Mouse (Mus musculus) heart, postnatal 0 days (tissue): ENCODE results near the gene Tnfrsf1a. TPM values are rescaled to one million over a fixed set of nuclear protein-coding genes. Genes with fewer than 3 reads are reported as not detected.
A peak's percentile ranks its signal among the peaks of the same experiment; 100 is the strongest.

Source experiments
- ATAC-seq: fragments of 200-750 bp; cut with Nextera tagmentation; 2 replicates; pipeline ENCODE4 v1.8.0; 2017; ENCODE audit warnings: low read depth, moderate number of reproducible peaks, moderate library complexity; ENCODE audit not compliant: insufficient read depth
- DNase-seq: peaks from one replicate; pipeline ENCODE4 v3.0.0-alpha.2; 2016; ENCODE audit warnings: low spot score
- H3K27ac ChIP-seq: fragments of 300-500 bp; sonication (generic); 2 replicates; pipeline ENCODE4 v1.5.1; 2014; ENCODE audit warnings: low read depth, mild to moderate bottlenecking
- H3K27me3 ChIP-seq: fragments of 300-500 bp; sonication (generic); 2 replicates; pipeline ENCODE4 v1.6.1; 2014; ENCODE audit warnings: low read length, mixed read lengths; ENCODE audit not compliant: control insufficient read depth, insufficient read depth
- H3K36me3 ChIP-seq: fragments of 300-500 bp; sonication (generic); replicated peaks from 2 replicates; pipeline ENCODE4 v1.6.1; 2014; ENCODE audit warnings: low read length, mixed read lengths; ENCODE audit not compliant: control insufficient read depth, insufficient read depth
- H3K4me1 ChIP-seq: fragments of 300-500 bp; sonication (generic); 2 replicates; pipeline ENCODE4 v1.6.1; 2014; ENCODE audit warnings: antibody characterized with exemption; ENCODE audit not compliant: control insufficient read depth, insufficient read depth
- H3K4me2 ChIP-seq: fragments of 300-500 bp; sonication (generic); 2 replicates; pipeline ENCODE4 v1.6.1; 2014; ENCODE audit warnings: low read depth, mild to moderate bottlenecking, low read length, moderate library complexity
- H3K4me3 ChIP-seq: fragments of 300-500 bp; sonication (generic); 2 replicates; pipeline ENCODE4 v1.5.1; 2014; ENCODE audit warnings: low read depth, low read length
- H3K9ac ChIP-seq: fragments of 300-500 bp; sonication (generic); replicated peaks from 2 replicates; pipeline ENCODE4 v1.6.1; 2014; ENCODE audit warnings: low read depth, low read length, mixed read lengths
- H3K9me3 ChIP-seq: fragments of 300-500 bp; sonication (generic); replicated peaks from 2 replicates; pipeline ENCODE4 v1.6.1; 2016; ENCODE audit warnings: low read length; ENCODE audit not compliant: control insufficient read depth
- CTCF ChIP-seq: IDR thresholded peaks from 2 replicates; pipeline ENCODE4 v1.5.1; 2016; ENCODE audit warnings: antibody characterized with exemption, control low read depth, low read depth
- EP300 ChIP-seq: IDR thresholded peaks from 2 replicates; pipeline ENCODE4 v1.6.1; 2016; ENCODE audit warnings: antibody characterized with exemption, low read depth
- WGBS: fragments of 180-500 bp; shearing (Covaris S2); extraction: QIAGEN DNeasy Blood & Tissue Kit; methylation state at CpG from one replicate; pipeline ENCODE4 v1.1.7; 2014; 5-methylcytosine and 5-hydroxymethylcytosine counted together
- polyA plus RNA-seq: library from polyadenylated mRNA; unstranded; fragments of >200 nt; fragmentation: Nextera tagmentation; extraction: Ambion mirVana; gene quantifications from 2 replicates; pipeline ENCODE4 v1.2.1, GENCODE M21; 2015
- total RNA-seq: library from RNA; depleted of rRNA; stranded (reverse); fragments of >200 nt; gene quantifications from 2 replicates; pipeline ENCODE4 v1.2.3, GENCODE M21; 2014; ENCODE audit warnings: low replicate concordance

The Tnfrsf1a gene
- total and polyA plus RNA-seq, 2 experiments from 2014 or later, result 37.1 to 39.8 TPM

- TF ChIP-seq CTCF (no peak), EP300 (no peak)
- Histone ChIP-seq H3K9ac (no peak overlapping the region), H3K27ac (no peak overlapping the region), H3K36me3 (no peaks in the 10 kb centered on the region), H3K9me3 (no peaks in the 10 kb centered on the region), H3K4me1 (peaks cover 13% of the 10 kb centered on the region), H3K4me3 (no peak overlapping the region), H3K27me3 (peaks cover 31% of the 10 kb centered on the region), H3K4me2 (no peak overlapping the region)
- DNase-seq, result no peak
- no peak for ATAC-seq
These were observed 29.3 kb upstream of the Tnfrsf1a start for GRCm38 (mm10) chr6:125319919-125320296.

GRCm38 (mm10) chr6:125320323-125320722 is 28.8 kb upstream of the Tnfrsf1a start, which contains the start of gene Scnn1a:
Gene Scnn1a (plus strand): TSS chr6:125320659.
- H3K27me3 ChIP-seq, result peaks cover 31% of the 10 kb centered on the region
- DNase-seq, result no peak
- no peaks in the 10 kb centered on the region for H3K9me3 ChIP-seq
- no peak within 1 kb of the TSS for H3K27ac ChIP-seq
- TF ChIP-seq EP300, result peak; percentile 61; the same call in 1 of the 2 replicates
- TF ChIP-seq CTCF, result no peak
- peak; percentile 66; the same call in 1 of the 2 replicates for ATAC-seq
- WGBS, result 81% methylated on average over 1 of the region's 1 CpGs
- no peak within 1 kb of the TSS; the same call in 1 of the 2 replicates for H3K4me2 ChIP-seq
- H3K9ac ChIP-seq, result 0 out of 2 replicates have a peak within 1 kb of the TSS, but pooled peaks have one; percentile 18
- no peaks in the 10 kb centered on the region for H3K36me3 ChIP-seq
- peaks cover 13% of the 10 kb centered on the region for H3K4me1 ChIP-seq
- H3K4me3 ChIP-seq, result no peak within 1 kb of the TSS

- no peak for ATAC-seq
- H3K27ac ChIP-seq, result no peak overlapping the region
These were observed 27.9 kb upstream of the Tnfrsf1a start for GRCm38 (mm10) chr6:125321114-125321855.

GRCm38 (mm10) chr6:125322794-125323193 is 26.4 kb upstream of the Tnfrsf1a start:
- no peak overlapping the region for H3K4me2 ChIP-seq

More at GRCm38 (mm10) chr6:125321114-125321855, 27.9 kb upstream of the Tnfrsf1a start:
- H3K9me3 ChIP-seq, result no peaks in the 10 kb centered on the region
- no peak for TF ChIP-seq CTCF
- TF ChIP-seq EP300, result no peak
- H3K9ac ChIP-seq, result no peak overlapping the region
- DNase-seq, result no peak
- no peaks in the 10 kb centered on the region for H3K36me3 ChIP-seq
- no peak overlapping the region; the same call in 1 of the 2 replicates for H3K4me2 ChIP-seq
- H3K27me3 ChIP-seq, result peaks cover 31% of the 10 kb centered on the region
- H3K4me1 ChIP-seq, result peaks cover 16% of the 10 kb centered on the region
- no peak overlapping the region for H3K4me3 ChIP-seq
- WGBS, result 22% methylated on average over 21 of the region's 26 CpGs

GRCm38 (mm10) chr6:125323547-125323946 is 25.6 kb upstream of the Tnfrsf1a start:
- Histone ChIP-seq H3K4me2 (no peak overlapping the region), H3K9ac (no peak overlapping the region), H3K9me3 (no peaks in the 10 kb centered on the region), H3K4me3 (no peak overlapping the region), H3K4me1 (peaks cover 16% of the 10 kb centered on the region), H3K27me3 (peaks cover 31% of the 10 kb centered on the region), H3K36me3 (no peaks in the 10 kb centered on the region), H3K27ac (no peak overlapping the region)
- ATAC-seq (no peak), DNase-seq (no peak)
- WGBS, result 71% methylated on average over 6 of the region's 6 CpGs
- TF ChIP-seq CTCF (no peak), EP300 (no peak)

More at GRCm38 (mm10) chr6:125322794-125323193, 26.4 kb upstream of the Tnfrsf1a start:
- TF ChIP-seq CTCF (no peak), EP300 (no peak)
- no peak overlapping the region for H3K9ac ChIP-seq
- WGBS, result 56% methylated on average over 13 of the region's 13 CpGs
- H3K4me1 ChIP-seq, result peaks cover 16% of the 10 kb centered on the region
- H3K27me3 ChIP-seq, result peaks cover 31% of the 10 kb centered on the region
- H3K36me3 ChIP-seq, result no peaks in the 10 kb centered on the region
- no peak overlapping the region for H3K4me3 ChIP-seq
- no peaks in the 10 kb centered on the region for H3K9me3 ChIP-seq
- H3K27ac ChIP-seq, result no peak overlapping the region
- ATAC-seq (no peak), DNase-seq (no peak)

GRCm38 (mm10) chr6:125325337-125325736 is 23.8 kb upstream of the Tnfrsf1a start:
- no peaks in the 10 kb centered on the region for H3K36me3 ChIP-seq
- H3K9me3 ChIP-seq, result no peaks in the 10 kb centered on the region
- H3K27me3 ChIP-seq, result peaks cover 25% of the 10 kb centered on the region
- H3K4me1 ChIP-seq, result peaks cover 9% of the 10 kb centered on the region
- no peak overlapping the region for H3K4me3 ChIP-seq
- H3K4me2 ChIP-seq, result no peak overlapping the region
- H3K27ac ChIP-seq, result no peak overlapping the region
- ATAC-seq, result 0 out of 2 replicates have a peak, but pooled peaks have one; percentile 34
- no peak overlapping the region for H3K9ac ChIP-seq
- no peak for TF ChIP-seq EP300
- no peak for TF ChIP-seq CTCF
- no peak for DNase-seq
- 24% methylated on average over 6 of the region's 6 CpGs for WGBS
